8 mouse cellular contexts compared by ENCODE assay signal in genomic region chr6:143100478-143101115, GRCm38 (mm10). TPM values are rescaled to one million over a fixed set of nuclear protein-coding genes. Genes with fewer than 3 reads are reported as not detected.
A peak's percentile ranks its signal among the peaks of the same experiment; 100 is the strongest.
DNase-seq lines count a peak whose midpoint lies in the region; ATAC-seq and TF ChIP-seq lines count a peak whose summit lies in the region.

No protein-coding gene starts in this region.

- peak overlapping the region; percentile 81 for H3K4me3 ChIP-seq in kidney, postnatal 0 days (replicated peaks; ENCODE audit: low read depth, low read length)
- H3K4me3 ChIP-seq in hindbrain, embryonic 15.5 days = peak overlapping the region; percentile 91
- H3K4me3 ChIP-seq in myocyte = peak overlapping the region; percentile 61

- peak overlapping the region; percentile 90; the same call in 1 of the 2 replicates for H3K27ac ChIP-seq in kidney, postnatal 0 days
- H3K27ac ChIP-seq in hindbrain, embryonic 15.5 days (replicated peaks) = peak overlapping the region; percentile 99

- 40% methylated on average over 8 of the region's 8 CpGs for WGBS in kidney, postnatal 0 days
- WGBS in hindbrain, embryonic 15.5 days = 54% methylated on average over 8 of the region's 8 CpGs

- peak overlapping the region; percentile 41 for H3ac ChIP-seq in myocyte (ENCODE audit: control insufficient read depth, insufficient read length)

- peak overlapping the region; percentile 68 for H3K4me2 ChIP-seq in kidney, postnatal 0 days (ENCODE audit: low read length)
- H3K4me2 ChIP-seq in hindbrain, embryonic 15.5 days = peak overlapping the region; percentile 66
- H3K4me2 ChIP-seq in myocyte (ENCODE audit: low read depth) = peak overlapping the region; percentile 89

- no peak for TF ChIP-seq POLR2A in myocyte (IDR thresholded peaks at IDR 0.05; ENCODE audit: insufficient read length, low read depth)

- DNase-seq in kidney, postnatal 0 days (ENCODE audit: low spot score) = no peak
- DNase-seq in kidney, postnatal 4 days = no peak
- peak; percentile 52 for DNase-seq in cerebellum, adult 9-11 months
- no peak for DNase-seq in embryo, embryonic 9.5 days (ENCODE audit: extremely low spot score)
- no peak for DNase-seq in retina, embryonic 14.5 days (ENCODE audit: low spot score)
- DNase-seq in urinary bladder, postnatal 36 days (ENCODE audit: low spot score in 2 of 2) = no peak

- H3K9ac ChIP-seq in kidney, postnatal 0 days (ENCODE audit: low read depth, low read length) = peak overlapping the region; percentile 81; the same call in 1 of the 2 replicates
- peak overlapping the region; percentile 94 for H3K9ac ChIP-seq in hindbrain, embryonic 15.5 days

- H3K79me2 ChIP-seq in myocyte (ENCODE audit: control insufficient read depth, insufficient read depth) = no peaks in the 10 kb centered on the region

- H3K9me3 ChIP-seq in kidney, postnatal 0 days (replicated peaks; ENCODE audit: low read length) = no peaks in the 10 kb centered on the region
- H3K9me3 ChIP-seq in hindbrain, embryonic 15.5 days = no peaks in the 10 kb centered on the region

- no peaks in the 10 kb centered on the region for H3K27me3 ChIP-seq in kidney, postnatal 0 days (ENCODE audit: insufficient read depth, low read length)
- no peaks in the 10 kb centered on the region for H3K27me3 ChIP-seq in hindbrain, embryonic 15.5 days
- H3K27me3 ChIP-seq in myocyte (ENCODE audit: control insufficient read depth, insufficient read depth, insufficient read length) = no peaks in the 10 kb centered on the region

- TF ChIP-seq CTCF in kidney, postnatal 0 days (IDR thresholded peaks at IDR 0.05; ENCODE audit: low read depth) = no peak

- ATAC-seq in kidney, postnatal 0 days (replicated peaks; ENCODE audit: low FRiP score, low read depth) = no peak
- no peak for ATAC-seq in hindbrain, embryonic 15.5 days (ENCODE audit: low FRiP score, low read depth)

- no peaks in the 10 kb centered on the region for H3K36me3 ChIP-seq in kidney, postnatal 0 days (ENCODE audit: insufficient read depth, low read length)
- peaks cover 3% of the 10 kb centered on the region; the same call in 1 of the 2 replicates for H3K36me3 ChIP-seq in hindbrain, embryonic 15.5 days
- no peaks in the 10 kb centered on the region for H3K36me3 ChIP-seq in myocyte (ENCODE audit: control insufficient read depth, insufficient read depth)

- H3K4me1 ChIP-seq in kidney, postnatal 0 days (replicated peaks; ENCODE audit: insufficient read depth, low read length) = no peaks in the 10 kb centered on the region
- H3K4me1 ChIP-seq in hindbrain, embryonic 15.5 days (replicated peaks) = peaks cover 17% of the 10 kb centered on the region

TF ChIP-seq in myocyte, 11 proteins besides CTCF, POLR2A, EP300 and RAD21:
- no peak for TF ChIP-seq E2F4 (IDR thresholded peaks at IDR 0.05; ENCODE audit: insufficient read depth)
- TF ChIP-seq TCF3 (IDR thresholded peaks at IDR 0.05; ENCODE audit: insufficient read length, low read depth) = no peak
- no peak for TF ChIP-seq POLR2AphosphoS2 (IDR thresholded peaks at IDR 0.05; ENCODE audit: insufficient read length, low read depth)
- TF ChIP-seq REST (IDR thresholded peaks at IDR 0.05; ENCODE audit: insufficient read depth, insufficient read length) = no peak
- TF ChIP-seq USF1 (IDR thresholded peaks at IDR 0.05; ENCODE audit: low read depth) = no peak
- TF ChIP-seq SRF (IDR thresholded peaks at IDR 0.05; ENCODE audit: control insufficient read depth, insufficient read length, low read depth) = no peak
- TF ChIP-seq MYOG (IDR thresholded peaks at IDR 0.05; ENCODE audit: control insufficient read depth in 1 of 3, insufficient read depth in 1 of 3, insufficient read length in 2 of 3, low read depth in 2 of 3) = no peak
- no peak for TF ChIP-seq TCF12 (IDR thresholded peaks at IDR 0.05; ENCODE audit: insufficient read depth, poor library complexity, severe bottlenecking)
- no peak for TF ChIP-seq MAX (IDR thresholded peaks at IDR 0.05; ENCODE audit: low read depth)
- TF ChIP-seq MYOD1 (IDR thresholded peaks at IDR 0.05; ENCODE audit: control insufficient read depth in 1 of 3, insufficient read length in 2 of 3, low read depth in 2 of 3) = no peak
- no peak for TF ChIP-seq CEBPB (IDR thresholded peaks at IDR 0.05; ENCODE audit: insufficient read depth, poor library complexity, severe bottlenecking)
TF ChIP-seq in myocyte: peak in this region for 0.

RNA-seq across cellular contexts. Expression of gene C2cd5, which starts 0.7 kb away (rescaled TPM):
- polyA plus RNA-seq in kidney, postnatal 0 days (2015; fragmentation: Nextera tagmentation; extraction: Ambion mirVana) = 19.1 and 20.5 TPM in 2 replicates
- 43.1 and 43.4 TPM in 2 replicates for polyA plus RNA-seq in hindbrain, embryonic 15.5 days (2015; fragmentation: Nextera tagmentation; extraction: Ambion mirVana)
- polyA plus RNA-seq in myocyte (2012; fragmentation: generic; extraction: Trizol) = 6.4 TPM
